Mouse (Mus musculus) bone marrow macrophage, adult 2 months (primary cell): Measurements from ENCODE around the gene Tada3. TPM values are rescaled to one million over a fixed set of nuclear protein-coding genes. Genes with fewer than 3 reads are reported as not detected.

Experiments used
- H3K27ac ChIP-seq: 2 replicates; pipeline ENCODE4 v1.5.1; 2012; ENCODE audit warnings: low read depth, low read length; ENCODE audit not compliant: insufficient read depth
- H3K4me1 ChIP-seq: 2 replicates; pipeline ENCODE4 v1.6.1; 2012; ENCODE audit warnings: low read length; ENCODE audit not compliant: control insufficient read depth, insufficient read depth
- H3K4me3 ChIP-seq: 2 replicates; pipeline ENCODE4 v1.5.1; 2012; ENCODE audit warnings: mild to moderate bottlenecking, low read length, moderate library complexity; ENCODE audit not compliant: insufficient read depth
- CTCF ChIP-seq: IDR thresholded peaks from 2 replicates; pipeline ENCODE4 v1.5.1; 2012; ENCODE audit warnings: low read depth, mild to moderate bottlenecking, low read length, moderate library complexity
- POLR2A ChIP-seq: IDR thresholded peaks from 2 replicates; pipeline ENCODE4 v1.6.1; 2012; ENCODE audit warnings: mild to moderate bottlenecking, low read depth, low read length, borderline replicate concordance
- polyA plus RNA-seq: library from polyadenylated mRNA; stranded (reverse); fragments of >200 nt; gene quantifications from 2 replicates; pipeline ENCODE4 v1.2.4, GENCODE M21; 2012; ENCODE audit not compliant: missing spikeins, insufficient read depth, insufficient read length

Gene Tada3
- polyA plus RNA-seq, 1 experiment = 30.2 TPM

DNA sequence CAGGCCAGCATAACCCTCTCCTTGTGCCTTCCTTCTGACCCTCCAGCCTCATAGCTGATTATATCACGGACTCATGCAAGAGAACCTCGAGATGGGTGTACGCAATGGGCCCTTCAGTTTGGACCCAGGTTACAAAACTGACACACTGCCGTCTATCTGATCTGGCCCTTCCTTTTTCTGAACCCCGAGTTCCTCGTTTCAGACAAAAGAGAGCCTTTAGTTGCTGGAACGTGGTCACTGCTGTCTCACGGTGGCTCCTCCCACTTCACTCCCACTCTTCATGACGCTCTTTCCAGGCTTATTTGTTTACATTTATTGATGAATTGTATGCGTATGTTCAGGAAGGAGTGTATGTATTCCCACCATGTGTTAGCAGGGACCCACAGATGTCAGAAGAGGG, 26.0 kb downstream of the Tada3 start:
- TF ChIP-seq POLR2A = no peak
- no peak for TF ChIP-seq CTCF
- peak overlapping the region; percentile 52 for H3K27ac ChIP-seq
- peaks cover 13% of the 10 kb centered on the region for H3K4me1 ChIP-seq
- H3K4me3 ChIP-seq = no peak overlapping the region

DNA sequence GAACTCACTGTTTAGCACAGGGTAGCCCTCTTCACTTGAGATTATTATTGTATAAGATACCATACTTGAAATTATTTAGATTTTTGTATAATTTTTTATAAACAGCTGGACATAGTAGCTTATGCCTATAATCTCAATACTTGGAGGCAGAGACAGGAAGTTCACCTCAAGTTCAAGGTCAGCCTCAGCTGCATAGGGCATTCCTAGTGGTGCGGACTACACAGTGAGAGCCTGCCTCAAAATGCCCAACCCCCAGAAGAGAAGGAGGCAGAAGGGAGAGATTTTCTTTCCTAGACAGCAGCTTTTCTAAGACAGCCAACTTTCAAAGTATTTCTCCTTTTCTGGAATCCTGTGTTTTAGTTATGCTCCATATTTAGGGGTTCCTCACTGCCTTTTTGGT, 26.5 kb downstream of the Tada3 start:
- TF ChIP-seq CTCF (no peak), POLR2A (no peak)
- Histone ChIP-seq H3K27ac (peak overlapping the region; percentile 52), H3K4me1 (peaks cover 13% of the 10 kb centered on the region), H3K4me3 (no peak overlapping the region)

DNA sequence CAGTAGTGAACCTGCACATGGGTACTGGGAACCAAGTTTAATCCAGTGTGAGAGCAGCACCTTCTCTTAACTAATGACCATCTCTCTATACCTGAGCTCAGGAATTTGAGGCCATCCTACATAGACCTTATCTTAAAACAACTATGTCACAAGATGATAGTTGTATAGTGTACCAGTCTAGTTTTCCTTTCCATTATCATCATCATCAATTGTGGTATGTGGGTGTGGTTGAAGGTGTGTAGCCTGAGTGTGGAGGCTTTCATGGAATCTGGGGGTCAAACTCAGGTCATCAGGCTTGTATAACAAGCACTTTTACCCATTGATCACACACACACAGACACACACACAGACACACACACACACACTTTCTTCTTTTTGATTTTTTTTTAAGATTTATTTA, 27.1 kb downstream of the Tada3 start:
- Histone ChIP-seq H3K27ac (no peak overlapping the region), H3K4me1 (peaks cover 14% of the 10 kb centered on the region), H3K4me3 (no peak overlapping the region)
- TF ChIP-seq POLR2A = no peak
- TF ChIP-seq CTCF = no peak

DNA sequence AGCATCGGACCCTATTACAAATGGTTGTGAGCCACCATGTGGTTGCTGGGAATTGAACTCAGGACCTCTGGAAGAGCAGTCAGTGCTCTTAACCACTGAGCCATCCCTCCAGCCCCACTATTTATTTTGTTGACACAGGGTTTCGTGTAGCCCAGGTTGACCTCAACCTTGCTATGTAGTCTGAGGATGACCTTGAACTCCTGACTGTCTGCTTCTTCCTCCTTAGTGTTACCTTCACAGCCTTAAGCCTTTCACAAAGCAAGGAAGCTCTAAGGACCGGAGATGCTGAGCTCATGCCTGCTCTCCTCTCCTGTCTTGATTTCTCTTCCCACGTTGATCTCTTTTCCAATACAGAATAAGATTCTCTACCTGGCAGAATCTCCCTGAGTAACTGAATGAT, 30.8 kb downstream of the Tada3 start:
- TF ChIP-seq POLR2A = no peak
- no peak overlapping the region for H3K4me3 ChIP-seq
- H3K27ac ChIP-seq = no peak overlapping the region

DNA sequence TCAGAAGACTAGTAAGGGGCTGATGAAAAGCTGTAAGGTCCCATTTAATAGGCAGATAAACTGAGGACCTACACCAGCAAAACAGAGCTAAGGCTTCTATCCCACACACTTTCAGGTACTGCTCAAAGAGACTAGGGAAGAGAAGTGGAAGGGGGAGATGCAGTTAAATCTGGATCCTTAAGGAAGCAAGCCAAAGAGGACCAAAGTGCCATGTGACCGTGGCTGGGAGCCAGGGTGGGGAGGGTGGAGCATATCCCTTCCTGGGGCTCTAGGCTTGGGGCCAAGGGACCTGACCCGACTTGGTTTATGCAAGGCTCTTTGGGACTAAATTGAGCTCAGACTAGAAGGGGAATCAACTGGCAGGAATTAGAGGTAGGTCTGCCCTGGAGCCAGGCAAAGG, 33.4 kb downstream of the Tada3 start:
- H3K4me1 ChIP-seq = peaks cover 31% of the 10 kb centered on the region
- TF ChIP-seq CTCF (no peak), POLR2A (no peak)
- H3K27ac ChIP-seq = peak overlapping the region; percentile 99
- peak overlapping the region; percentile 74 for H3K4me3 ChIP-seq

More for the DNA sequence above, 30.8 kb downstream of the Tada3 start:
- H3K4me1 ChIP-seq = peaks cover 22% of the 10 kb centered on the region

DNA sequence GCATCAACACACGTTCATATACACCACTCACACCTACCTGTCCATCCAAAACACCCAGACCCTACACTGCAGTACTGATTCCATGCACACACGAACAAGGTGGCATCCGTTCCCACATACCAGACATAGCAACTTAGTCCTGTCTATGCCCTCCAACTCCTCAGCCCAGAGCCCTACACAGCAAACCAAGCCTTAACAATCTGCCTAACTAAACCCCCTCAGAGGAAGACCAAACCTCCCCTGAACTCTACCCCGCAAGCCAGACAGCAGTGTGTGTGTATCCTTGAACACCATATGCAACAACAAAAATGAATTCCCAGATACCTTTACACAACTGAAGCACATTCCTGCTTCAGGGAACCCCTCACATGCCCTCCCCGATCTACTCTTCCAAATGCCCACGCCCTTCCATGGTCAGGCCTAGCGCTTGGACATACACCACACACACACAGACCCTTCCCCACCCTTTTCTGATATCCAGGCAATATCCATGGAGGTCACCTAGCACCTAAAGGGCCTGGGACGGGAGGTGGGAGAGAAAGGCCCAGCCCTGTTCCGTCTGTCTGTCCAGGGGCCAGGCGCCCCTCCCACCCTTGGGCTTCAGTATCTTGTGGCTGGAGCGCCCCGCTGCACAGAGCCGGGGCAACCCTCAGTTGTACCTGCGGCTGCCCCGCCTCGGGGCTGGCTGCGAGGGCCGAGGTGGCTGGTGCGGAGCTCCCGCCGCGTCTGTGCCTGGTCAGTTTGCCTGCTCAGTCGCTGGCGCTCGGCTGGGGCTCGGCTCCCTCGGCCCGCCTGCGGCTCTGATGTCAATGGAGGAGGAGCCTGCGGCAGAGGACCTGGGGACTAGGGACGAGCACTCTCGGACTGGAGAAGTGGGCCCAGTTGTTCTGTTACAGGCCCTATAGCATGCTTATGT, 34.2 kb downstream of the Tada3 start, which contains the start of gene Camk1:
Gene Camk1, minus strand, starts transcription at position 808 of the 916 bp plus-strand sequence.
- no peak for TF ChIP-seq POLR2A
- TF ChIP-seq CTCF = no peak
- H3K4me3 ChIP-seq = peak within 1 kb of the TSS; percentile 74
- H3K27ac ChIP-seq = peak within 1 kb of the TSS; percentile 99
- peaks cover 31% of the 10 kb centered on the region for H3K4me1 ChIP-seq

DNA sequence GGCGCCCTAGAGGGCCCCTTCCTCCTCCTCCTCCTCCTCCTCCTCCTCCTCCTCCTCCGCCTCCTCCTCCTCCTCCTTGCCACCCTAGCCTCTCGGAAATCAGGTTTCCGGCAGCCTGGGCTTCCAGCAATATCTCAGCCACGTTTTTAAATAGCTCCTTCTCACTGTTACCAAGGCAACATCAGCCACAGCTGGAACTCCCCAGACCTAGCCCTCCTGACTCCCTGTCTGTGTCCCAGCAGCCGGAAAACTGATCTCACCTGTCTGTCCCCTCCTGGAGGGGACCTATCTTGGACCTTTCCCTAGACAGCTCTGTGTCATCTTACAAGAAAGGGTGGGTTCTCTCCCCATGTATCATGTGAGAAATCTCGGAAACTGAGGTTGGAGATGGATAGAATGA, 35.4 kb downstream of the Tada3 start:
- Histone ChIP-seq H3K27ac (peak overlapping the region; percentile 99), H3K4me1 (peaks cover 41% of the 10 kb centered on the region), H3K4me3 (peak overlapping the region; percentile 74)
- TF ChIP-seq CTCF (no peak), POLR2A (no peak)

DNA sequence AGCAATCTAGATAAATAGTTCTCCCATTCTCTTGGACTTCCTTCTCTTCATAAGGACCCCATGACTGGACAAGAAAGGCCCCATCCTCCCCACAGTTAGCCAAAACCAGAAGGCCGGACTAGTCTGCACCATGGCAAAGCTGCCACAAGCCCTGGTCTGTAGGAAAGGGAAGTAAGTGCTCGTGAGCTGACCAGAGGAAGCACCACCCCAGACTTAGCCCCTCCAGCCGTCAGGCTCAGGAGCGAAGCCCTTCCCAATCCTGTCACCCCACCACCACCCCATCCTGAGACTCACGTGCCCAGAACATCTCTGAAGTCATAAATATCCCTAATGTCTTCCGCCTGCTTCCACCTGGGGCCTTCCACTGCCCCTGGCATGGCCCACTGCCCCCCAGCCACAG, 36.1 kb downstream of the Tada3 start:
- TF ChIP-seq POLR2A (no peak), CTCF (no peak)
- H3K27ac ChIP-seq = peak overlapping the region; percentile 99
- H3K4me3 ChIP-seq = peak overlapping the region; percentile 74
- peaks cover 45% of the 10 kb centered on the region for H3K4me1 ChIP-seq

DNA sequence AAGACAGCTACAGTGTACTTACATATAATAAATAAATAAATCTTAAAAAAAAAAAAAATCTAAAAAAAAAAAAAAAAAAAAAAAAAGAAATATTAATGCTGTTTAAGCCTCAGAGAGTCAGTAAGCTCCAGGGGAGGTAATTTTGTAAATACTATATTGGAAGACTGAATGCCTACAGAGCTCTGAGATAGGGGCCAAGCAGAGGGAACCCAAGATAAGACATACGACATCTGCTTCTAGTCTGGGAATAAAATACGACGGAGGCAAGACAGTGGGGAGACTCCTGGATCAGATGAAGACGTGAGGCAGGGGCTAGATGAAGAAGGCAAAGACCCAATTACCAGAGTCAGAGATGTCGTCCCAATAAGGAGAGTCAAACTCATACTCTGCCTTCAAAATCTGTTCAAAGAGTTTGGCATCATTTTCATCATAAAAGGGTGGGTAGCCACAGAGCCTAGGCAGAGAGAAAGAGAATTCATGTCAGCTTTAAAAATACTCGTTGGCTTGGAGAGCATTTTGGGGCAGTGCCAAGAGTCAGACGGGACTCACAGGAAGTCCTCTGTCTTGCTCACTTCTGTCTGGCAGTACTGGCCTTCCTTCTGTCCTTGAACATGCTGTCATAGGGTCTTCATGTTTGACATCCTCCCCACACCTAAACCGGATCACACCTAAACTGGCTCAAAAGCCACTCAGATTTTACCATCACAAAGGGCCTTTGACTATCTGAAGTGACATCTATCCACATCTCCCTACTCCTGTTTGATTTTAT, 40.6 kb downstream of the Tada3 start:
- no peak overlapping the region for H3K4me3 ChIP-seq
- TF ChIP-seq POLR2A = no peak
- TF ChIP-seq CTCF = no peak
- H3K27ac ChIP-seq = peak overlapping the region; percentile 41; the same call in 1 of the 2 replicates
- peaks cover 65% of the 10 kb centered on the region for H3K4me1 ChIP-seq

DNA sequence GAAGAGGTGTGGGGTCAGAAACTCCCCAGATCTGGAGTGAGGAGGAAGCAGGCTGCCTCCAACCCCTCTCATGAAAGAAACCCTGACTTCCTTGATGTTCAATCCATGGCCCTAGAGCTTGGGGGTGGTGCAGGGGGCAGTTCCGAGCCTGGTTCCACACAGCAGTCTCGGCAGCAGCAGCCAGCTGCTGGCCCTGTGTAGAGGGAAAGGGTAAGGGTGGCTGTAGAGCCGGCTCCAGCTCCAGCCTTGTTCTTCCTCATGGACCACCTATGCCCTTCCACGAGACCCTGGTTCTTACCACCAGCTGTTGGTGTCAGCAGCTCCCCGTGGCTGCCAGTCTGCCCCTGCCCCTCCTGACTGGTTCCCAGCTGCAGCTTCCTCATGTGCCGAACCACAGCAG, 43.5 kb downstream of the Tada3 start:
- TF ChIP-seq CTCF = no peak
- Histone ChIP-seq H3K27ac (peak overlapping the region; percentile 91), H3K4me1 (peaks cover 66% of the 10 kb centered on the region), H3K4me3 (peak overlapping the region; percentile 12; the same call in 1 of the 2 replicates)
